Mouse (Mus musculus): ENCODE results near the gene Cd81. TPM values are rescaled to one million over a fixed set of nuclear protein-coding genes. Genes with fewer than 3 reads are reported as not detected.
A peak's percentile ranks its signal among the peaks of the same experiment; 100 is the strongest.

The Cd81 gene
- total RNA-seq, 2 experiments from 2014 or later = 419 to 448 TPM

GRCm38 (mm10) chr7:143012230-143012875, 40.2 kb upstream of the Cd81 start:
- TF ChIP-seq CTCF (conservative IDR thresholded peaks at IDR 0.05) = no peak
- Histone ChIP-seq H3K4me3 (no peak overlapping the region), H3K27ac (peak overlapping the region; percentile 48)
- no peak for DNase-seq (ENCODE audit: low spot score in 2 of 2)

- DNase-seq (ENCODE audit: low spot score in 2 of 2) = peak; percentile 51
- Histone ChIP-seq H3K4me3 (no peak overlapping the region), H3K27ac (peak overlapping the region; percentile 78)
- TF ChIP-seq CTCF (conservative IDR thresholded peaks at IDR 0.05) = no peak
Observed at GRCm38 (mm10) chr7:143013420-143014178, 38.9 kb upstream of the Cd81 start.

GRCm38 (mm10) chr7:143014862-143015659, 37.5 kb upstream of the Cd81 start:
- peak overlapping the region; percentile 78 for H3K27ac ChIP-seq
- no peak for DNase-seq (ENCODE audit: low spot score in 2 of 2)
- no peak for TF ChIP-seq CTCF (conservative IDR thresholded peaks at IDR 0.05)

GRCm38 (mm10) chr7:143015755-143016423, 36.6 kb upstream of the Cd81 start:
- no peak for TF ChIP-seq CTCF (conservative IDR thresholded peaks at IDR 0.05)
- no peak overlapping the region for H3K4me3 ChIP-seq
- peak overlapping the region; percentile 85 for H3K27ac ChIP-seq
- peak; percentile 74 to 79 for DNase-seq (ENCODE audit: low spot score in 2 of 2)

More at GRCm38 (mm10) chr7:143014862-143015659, 37.5 kb upstream of the Cd81 start:
- no peak overlapping the region for H3K4me3 ChIP-seq

GRCm38 (mm10) chr7:143016424-143017142, 36.0 kb upstream of the Cd81 start:
- Histone ChIP-seq H3K27ac (peak overlapping the region; percentile 85), H3K4me3 (no peak overlapping the region)
- TF ChIP-seq CTCF (conservative IDR thresholded peaks at IDR 0.05) = no peak
- DNase-seq (ENCODE audit: low spot score in 2 of 2) = no peak

- H3K27ac ChIP-seq = peak overlapping the region; percentile 56
- H3K4me3 ChIP-seq = no peak overlapping the region
- no peak for TF ChIP-seq CTCF (conservative IDR thresholded peaks at IDR 0.05)
- no peak for DNase-seq (ENCODE audit: low spot score in 2 of 2)
Observed at GRCm38 (mm10) chr7:143017181-143017580, 35.4 kb upstream of the Cd81 start.

- TF ChIP-seq CTCF (conservative IDR thresholded peaks at IDR 0.05) = no peak
- H3K27ac ChIP-seq = no peak overlapping the region
- H3K4me3 ChIP-seq = no peak overlapping the region
- no peak for DNase-seq (ENCODE audit: low spot score in 2 of 2)
Observed at GRCm38 (mm10) chr7:143020040-143020439, 32.5 kb upstream of the Cd81 start.

GRCm38 (mm10) chr7:143020764-143021163, 31.8 kb upstream of the Cd81 start:
- 0 out of 2 replicates have a peak overlapping the region, but pooled peaks have one; percentile 7 for H3K27ac ChIP-seq
- TF ChIP-seq CTCF (conservative IDR thresholded peaks at IDR 0.05) = no peak
- DNase-seq (ENCODE audit: low spot score in 2 of 2) = no peak

GRCm38 (mm10) chr7:143021356-143022164, 31.0 kb upstream of the Cd81 start:
- no peak for TF ChIP-seq CTCF (conservative IDR thresholded peaks at IDR 0.05)
- DNase-seq (ENCODE audit: low spot score in 2 of 2) = no peak
- H3K27ac ChIP-seq = peak overlapping the region; percentile 7; the same call in 1 of the 2 replicates
- no peak overlapping the region for H3K4me3 ChIP-seq

More at GRCm38 (mm10) chr7:143020764-143021163, 31.8 kb upstream of the Cd81 start:
- H3K4me3 ChIP-seq = no peak overlapping the region

GRCm38 (mm10) chr7:143023499-143023898, 29.0 kb upstream of the Cd81 start:
- no peak overlapping the region for H3K27ac ChIP-seq
- H3K4me3 ChIP-seq = no peak overlapping the region
- TF ChIP-seq CTCF (conservative IDR thresholded peaks at IDR 0.05) = no peak
- DNase-seq (ENCODE audit: low spot score in 2 of 2) = no peak

GRCm38 (mm10) chr7:143024293-143024692, 28.2 kb upstream of the Cd81 start:
- Histone ChIP-seq H3K27ac (no peak overlapping the region), H3K4me3 (no peak overlapping the region)
- DNase-seq (ENCODE audit: low spot score in 2 of 2) = no peak
- TF ChIP-seq CTCF (conservative IDR thresholded peaks at IDR 0.05) = no peak

Data from layer of hippocampus, adult 2 months (tissue).